Mouse (Mus musculus): ENCODE measurements around the gene Poc5. TPM values are rescaled to one million over a fixed set of nuclear protein-coding genes. Genes with fewer than 3 reads are reported as not detected.

The Poc5 gene
- total RNA-seq (2023): 10 to 100 TPM; 30.4 to 41.1 TPM

GRCm38 (mm10) chr13:96388042-96388888, at the start of gene Poc5:
Gene Poc5 (plus strand): TSS chr13:96388294.

Other genes with a start within 250 kb of the Poc5 start
- not detected for gene Ankdd1b, start 82.9 kb downstream of the Poc5 start, total RNA-seq (2023)
- gene Gm17622, start 102.4 kb downstream of the Poc5 start, total RNA-seq (2023): not detected
- gene Polk, start 154.3 kb downstream of the Poc5 start, total RNA-seq (2023): 10 to 100 TPM; 11.4 to 18.4 TPM
- 10 to 100 TPM; 79.6 to 93.4 TPM for gene Col4a3bp, start 154.3 kb downstream of the Poc5 start, total RNA-seq (2023)